Mouse (Mus musculus) gastrocnemius, postnatal 14 days (tissue): ENCODE results near the gene Gm5415. TPM values are rescaled to one million over a fixed set of nuclear protein-coding genes. Genes with fewer than 3 reads are reported as not detected.
"Not testable (repeated sequence)": the region's sequence is repeated elsewhere in the genome, so short reads cannot be mapped to it uniquely, and the experiment has no call there.

Experiments used
- DNase-seq: peaks from one replicate; pipeline ENCODE4 v3.0.0; 2021; ENCODE audit warnings: mixed read lengths
- intact Hi-C: fragments of 180-260 bp; cut with DNase I; formaldehyde crosslinking; loops from one replicate; pipeline ENCODE4 v1.15.1; 2025; ENCODE audit warnings: low total_unique reads
- long read RNA-seq, 2 experiments: library from polyadenylated mRNA; stranded (forward); transcript quantifications; one replicate each; pipeline ENCODE4 v2.0.0; 2021
- total RNA-seq, 2 experiments: library from RNA; stranded (reverse); gene quantifications; 2 replicates each; pipeline ENCODE4 v1.2.3; 2021

Gene Gm5415
- total RNA-seq, result not detected
- long read RNA-seq, experiment 1, result 0 reads
- long read RNA-seq, experiment 2, result 0 reads

GRCm38 (mm10) chr1:32547194-32547593 is at the start of gene Gm5415:
Gene Gm5415, minus strand, starts transcription at chr1:32547294.
- DNase-seq, intact Hi-C loops: not testable (repeated sequence)

- DNase-seq, result no peak
- intact Hi-C loops, result no loop called here
Measured at GRCm38 (mm10) chr1:32568901-32569300, 21.8 kb upstream of the Gm5415 start.

- no peak for DNase-seq
- intact Hi-C loops, result no loop called here
Measured at GRCm38 (mm10) chr1:32553925-32554324, 6.8 kb upstream of the Gm5415 start.

GRCm38 (mm10) chr1:32553459-32553858 is 6.4 kb upstream of the Gm5415 start:
- intact Hi-C loops, result no loop called here
- DNase-seq, result no peak

- DNase-seq, result no peak
- intact Hi-C loops, result no loop called here
Measured at GRCm38 (mm10) chr1:32503381-32503780, 43.7 kb downstream of the Gm5415 start.
